Mouse (Mus musculus) cerebellum, adult 2 months (tissue): ENCODE results near the gene Crocc2. TPM values are rescaled to one million over a fixed set of nuclear protein-coding genes. Genes with fewer than 3 reads are reported as not detected.

Source experiments
- DNase-seq, 2 experiments: peaks; one replicate each; pipeline ENCODE4 v3.0.0; 2021
- H3K27ac ChIP-seq: fragments of 200-500 bp; 2 replicates; pipeline ENCODE4 v1.5.1; 2012; ENCODE audit warnings: low read length, control low read depth, inconsistent platforms; ENCODE audit not compliant: insufficient read depth
- H3K27me3 ChIP-seq: fragments of 200-500 bp; 2 replicates; pipeline ENCODE4 v1.6.1; 2012; ENCODE audit warnings: inconsistent platforms, mild to moderate bottlenecking, low read length, moderate library complexity; ENCODE audit not compliant: control insufficient read depth, insufficient read depth
- H3K4me1 ChIP-seq: fragments of 200-500 bp; 2 replicates; pipeline ENCODE4 v1.6.1; 2011; ENCODE audit warnings: low read length; ENCODE audit not compliant: control insufficient read depth, insufficient read depth
- H3K4me3 ChIP-seq: fragments of 200-500 bp; replicated peaks from 2 replicates; pipeline ENCODE3; 2011; ENCODE audit warnings: mild to moderate bottlenecking, low read depth, low read length, control low read depth; ENCODE audit not compliant: insufficient read depth
- CTCF ChIP-seq: fragments of 200-500 bp; IDR thresholded peaks from 2 replicates; pipeline ENCODE4 v1.5.1; 2011; ENCODE audit warnings: low read depth, mild to moderate bottlenecking, control low read depth, low read length, moderate library complexity, borderline replicate concordance; ENCODE audit not compliant: insufficient read depth
- POLR2A ChIP-seq: fragments of 200-500 bp; IDR thresholded peaks from 2 replicates; pipeline ENCODE4 v1.6.1; 2011; ENCODE audit warnings: low read length, control low read depth, borderline replicate concordance; ENCODE audit not compliant: insufficient read depth
- WGBS: fragments of 180-500 bp; shearing (Covaris S2); methylation state at CpG from one replicate; pipeline ENCODE4 v1.1.7; 2018; 5-methylcytosine and 5-hydroxymethylcytosine counted together
- polyA plus RNA-seq: library from polyadenylated mRNA; depleted of rRNA; stranded (reverse); fragments of >200 nt; gene quantifications from 2 replicates; pipeline ENCODE4 v1.2.3, GENCODE M21; 2012

Gene Crocc2
- polyA plus RNA-seq, 1 experiment, result 0.28 TPM

DNA sequence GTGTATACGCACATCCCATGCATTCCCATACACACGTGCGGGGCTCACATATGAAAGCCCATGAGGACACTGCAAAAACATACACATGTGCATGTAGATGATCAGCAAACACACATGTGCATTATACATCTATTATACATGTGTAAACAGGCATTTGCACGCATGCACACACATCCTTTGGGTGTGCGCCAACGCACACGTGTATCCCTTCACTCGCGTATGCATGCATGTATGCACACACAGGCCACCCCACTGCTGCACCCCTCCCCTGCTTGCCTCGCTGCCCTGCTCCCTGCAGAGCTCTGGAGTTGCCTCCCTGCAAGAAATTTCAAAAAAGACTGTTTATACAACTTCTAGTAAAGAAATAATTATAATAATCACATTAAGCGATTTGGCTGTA is 42.5 kb downstream of the Crocc2 start:
- Histone ChIP-seq H3K4me1 (peaks cover 7% of the 10 kb centered on the region), H3K27me3 (no peaks in the 10 kb centered on the region), H3K4me3 (no peak overlapping the region), H3K27ac (no peak overlapping the region)
- no peak for DNase-seq
- WGBS, result 65% methylated on average over 11 of the region's 11 CpGs
- TF ChIP-seq CTCF, result no peak
- no peak for TF ChIP-seq POLR2A

- no peak overlapping the region for H3K27ac ChIP-seq
- peak in 1 of 2 experiments; percentile 21 for DNase-seq
These were observed 43.2 kb downstream of the Crocc2 start for GRCm38 (mm10) chr1:93211549-93212220.

GRCm38 (mm10) chr1:93212441-93212840 is 43.9 kb downstream of the Crocc2 start:
- H3K4me3 ChIP-seq, result no peak overlapping the region
- no peak for DNase-seq
- H3K4me1 ChIP-seq, result peaks cover 7% of the 10 kb centered on the region
- TF ChIP-seq POLR2A (no peak), CTCF (no peak)
- WGBS, result 74% methylated on average over 7 of the region's 7 CpGs
- no peaks in the 10 kb centered on the region for H3K27me3 ChIP-seq
- H3K27ac ChIP-seq, result no peak overlapping the region

More at GRCm38 (mm10) chr1:93211549-93212220, 43.2 kb downstream of the Crocc2 start:
- Histone ChIP-seq H3K27me3 (no peaks in the 10 kb centered on the region), H3K4me3 (no peak overlapping the region), H3K4me1 (peaks cover 7% of the 10 kb centered on the region)
- WGBS, result 45% methylated on average over 10 of the region's 10 CpGs
- TF ChIP-seq POLR2A (no peak), CTCF (no peak)

GRCm38 (mm10) chr1:93214612-93215011 is 46.1 kb downstream of the Crocc2 start:
- TF ChIP-seq POLR2A (no peak), CTCF (no peak)
- Histone ChIP-seq H3K27ac (no peak overlapping the region), H3K4me1 (peaks cover 7% of the 10 kb centered on the region), H3K4me3 (no peak overlapping the region), H3K27me3 (no peaks in the 10 kb centered on the region)
- DNase-seq, result no peak
- 49% methylated on average over 5 of the region's 5 CpGs for WGBS

DNA sequence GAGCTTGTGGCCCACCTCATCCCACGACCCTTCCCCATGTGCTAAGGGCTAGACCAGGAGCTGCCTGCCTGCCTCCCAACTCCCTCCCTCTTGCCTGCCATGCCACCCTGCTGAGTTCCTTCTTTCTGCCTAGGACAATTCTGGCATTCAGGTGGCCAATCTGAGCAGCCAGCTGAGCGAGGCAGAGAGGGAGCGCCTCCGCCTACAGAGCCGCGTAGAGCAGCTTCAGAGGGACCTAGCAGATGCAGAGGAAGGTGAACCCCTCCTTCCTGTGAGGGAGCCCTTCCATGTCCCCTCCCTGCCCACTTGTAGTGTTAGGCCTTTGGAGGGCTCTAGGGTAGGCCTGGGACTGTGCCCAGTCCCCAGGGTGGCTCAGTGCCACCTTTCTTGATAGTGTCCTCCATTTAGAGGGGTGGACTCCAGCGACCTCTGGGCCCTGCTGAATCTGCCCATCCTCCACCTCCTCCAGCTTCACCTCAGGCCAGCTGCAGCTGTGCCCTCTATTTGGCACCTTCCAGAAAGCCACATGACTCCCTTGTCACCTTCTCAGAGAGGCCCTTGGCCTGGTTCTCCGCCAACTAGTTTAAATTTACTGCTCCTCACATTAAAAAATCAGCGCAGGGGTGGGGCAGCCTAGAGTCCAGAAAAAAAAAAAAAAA is 48.4 kb downstream of the Crocc2 start:
- H3K27me3 ChIP-seq, result no peaks in the 10 kb centered on the region
- no peak for TF ChIP-seq CTCF
- TF ChIP-seq POLR2A, result no peak
- no peak overlapping the region for H3K27ac ChIP-seq
- 53% methylated on average over 9 of the region's 9 CpGs for WGBS
- no peak for DNase-seq
- H3K4me1 ChIP-seq, result no peaks in the 10 kb centered on the region
- H3K4me3 ChIP-seq, result no peak overlapping the region

GRCm38 (mm10) chr1:93217530-93217929 is 49.0 kb downstream of the Crocc2 start:
- no peaks in the 10 kb centered on the region for H3K4me1 ChIP-seq
- H3K27ac ChIP-seq, result no peak overlapping the region
- 62% methylated on average over 7 of the region's 7 CpGs for WGBS
- no peak overlapping the region for H3K4me3 ChIP-seq
- DNase-seq, result no peak
- no peaks in the 10 kb centered on the region for H3K27me3 ChIP-seq
- TF ChIP-seq CTCF (no peak), POLR2A (no peak)

DNA sequence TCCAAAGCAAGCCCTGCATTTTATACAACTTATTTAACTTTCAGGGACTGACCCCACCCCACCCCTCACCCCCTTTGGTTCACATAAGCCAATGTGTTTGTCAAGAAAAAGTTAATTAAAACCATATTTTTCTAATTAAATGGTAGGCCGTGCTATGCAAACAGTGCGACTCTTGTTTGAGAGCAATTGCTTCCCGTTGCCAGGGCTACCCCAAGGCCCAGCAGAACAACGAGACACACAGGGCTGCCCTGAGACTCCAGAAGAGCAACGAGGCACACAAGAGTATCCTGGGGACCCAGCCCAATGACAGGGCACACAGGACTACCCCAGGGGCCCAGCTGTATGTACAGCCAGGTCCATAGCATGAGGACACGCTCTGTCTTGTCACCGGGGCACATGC is 52.3 kb downstream of the Crocc2 start:
- 48% methylated on average over 7 of the region's 7 CpGs for WGBS
- no peak for DNase-seq
- H3K27ac ChIP-seq, result no peak overlapping the region

DNA sequence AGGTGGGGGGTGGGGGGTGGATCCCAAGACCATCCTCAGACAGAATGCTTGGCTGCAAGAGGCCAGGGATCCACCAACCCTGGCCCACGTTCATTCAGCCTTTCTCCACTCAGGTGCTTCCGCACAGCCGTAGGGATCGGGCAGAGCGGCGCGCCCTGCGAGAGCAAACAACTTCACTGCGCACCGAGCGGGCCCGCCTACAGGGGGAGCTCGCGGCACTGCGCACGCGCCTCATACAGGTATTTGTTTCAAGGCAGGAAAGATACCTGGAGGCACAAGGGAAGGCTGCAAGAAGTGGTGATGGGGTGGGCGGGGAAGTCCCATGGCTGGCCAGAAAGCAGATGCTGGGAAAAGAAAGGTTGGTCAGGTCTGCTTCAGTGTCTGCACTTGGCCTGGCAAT is 55.4 kb downstream of the Crocc2 start:
- 57% methylated on average over 18 of the region's 18 CpGs for WGBS
- Histone ChIP-seq H3K27me3 (no peaks in the 10 kb centered on the region), H3K27ac (no peak overlapping the region), H3K4me1 (peaks cover 14% of the 10 kb centered on the region), H3K4me3 (no peak overlapping the region)
- peak; percentile 48; the same call in 1 of the 2 replicates for TF ChIP-seq CTCF
- no peak for TF ChIP-seq POLR2A
- DNase-seq, result peak in 1 of 2 experiments; percentile 35

More for the DNA sequence above, 52.3 kb downstream of the Crocc2 start:
- Histone ChIP-seq H3K4me3 (no peak overlapping the region), H3K4me1 (no peaks in the 10 kb centered on the region), H3K27me3 (no peaks in the 10 kb centered on the region)
- no peak for TF ChIP-seq CTCF
- TF ChIP-seq POLR2A, result no peak
